Mouse (Mus musculus): ENCODE results near the gene Nebl. TPM values are rescaled to one million over a fixed set of nuclear protein-coding genes. Genes with fewer than 3 reads are reported as not detected.
A peak's percentile ranks its signal among the peaks of the same experiment; 100 is the strongest.
"Not testable (repeated sequence)": the region's sequence is repeated elsewhere in the genome, so short reads cannot be mapped to it uniquely, and the experiment has no call there.

Nebl gene
- total RNA-seq, 2 experiments from 2014 or later: 70.4 to 79.5 TPM

- no peak for DNase-seq (ENCODE audit: low spot score in 2 of 2)
- intact Hi-C loops (cut with DNase I): no loop called here
Observed at GRCm38 (mm10) chr2:17363337-17364216, 367.7 kb downstream of the Nebl start.

- intact Hi-C loops (cut with DNase I): no loop called here
Observed at GRCm38 (mm10) chr2:17362181-17362580, 369.1 kb downstream of the Nebl start.

GRCm38 (mm10) chr2:17344643-17345042, 386.6 kb downstream of the Nebl start:
- intact Hi-C loops (cut with DNase I): no loop called here
- no peak for DNase-seq (ENCODE audit: low spot score in 2 of 2)

More at GRCm38 (mm10) chr2:17362181-17362580, 369.1 kb downstream of the Nebl start:
- no peak for DNase-seq (ENCODE audit: low spot score in 2 of 2)

GRCm38 (mm10) chr2:17335451-17335850, 395.8 kb downstream of the Nebl start:
- intact Hi-C loops (cut with DNase I): no loop called here
- peak in 1 of 2 experiments; percentile 8 for DNase-seq (ENCODE audit: low spot score in 2 of 2)

GRCm38 (mm10) chr2:17326590-17326989, 404.7 kb downstream of the Nebl start:
- intact Hi-C loops (cut with DNase I): loop anchor here (5.0 kb wide), 1 partner anchor 969 kb away; the partner anchor contains the start of gene Plxdc2

GRCm38 (mm10) chr2:17316850-17317249, 414.4 kb downstream of the Nebl start:
- DNase-seq (ENCODE audit: low spot score in 2 of 2): no peak
- intact Hi-C loops (cut with DNase I): no loop called here

More at GRCm38 (mm10) chr2:17326590-17326989, 404.7 kb downstream of the Nebl start:
- no peak for DNase-seq (ENCODE audit: low spot score in 2 of 2)

GRCm38 (mm10) chr2:17301379-17301778, 429.9 kb downstream of the Nebl start:
- intact Hi-C loops (cut with DNase I): no loop called here
- DNase-seq (ENCODE audit: low spot score in 2 of 2): no peak

GRCm38 (mm10) chr2:17297496-17297895, 433.8 kb downstream of the Nebl start:
- intact Hi-C loops (cut with DNase I): no loop called here
- no peak for DNase-seq (ENCODE audit: low spot score in 2 of 2)

- intact Hi-C loops (cut with DNase I); DNase-seq (ENCODE audit: low spot score in 2 of 2): not testable (repeated sequence)
Observed at GRCm38 (mm10) chr2:17295257-17295656, 436.0 kb downstream of the Nebl start.

Small RNAs within 50 kb of the gene (microRNA-seq; reads per million reads assigned to microRNA genes)
- not detected for gene Mir6419

Measured in left cerebral cortex, postnatal 36 days (tissue).